Mouse (Mus musculus) hindlimb bud, embryonic 11.5 days (tissue): ENCODE data around the gene Adad2.

ENCODE experiments used
- DNase-seq: peaks from one replicate; pipeline ENCODE4 v3.0.0-alpha.2; 2012; ENCODE audit warnings: low read depth, low spot score; ENCODE audit errors: extremely low spot score

Gene Adad2

GRCm38 (mm10) chr8:119616358-119616757 lies 3.8 kb downstream of the Adad2 start:
- no peak for DNase-seq

GRCm38 (mm10) chr8:119616811-119617210 lies 4.3 kb downstream of the Adad2 start:
- no peak for DNase-seq

GRCm38 (mm10) chr8:119617586-119617985 lies 5.0 kb downstream of the Adad2 start:
- no peak for DNase-seq

GRCm38 (mm10) chr8:119618887-119619286 lies 6.3 kb downstream of the Adad2 start:
- DNase-seq = no peak

GRCm38 (mm10) chr8:119620116-119620840 lies 7.7 kb downstream of the Adad2 start:
- no peak for DNase-seq

- no peak for DNase-seq
These were observed 8.4 kb downstream of the Adad2 start for GRCm38 (mm10) chr8:119620848-119621465.

- no peak for DNase-seq
These were observed 10.0 kb downstream of the Adad2 start for GRCm38 (mm10) chr8:119622555-119622954.

- no peak for DNase-seq
These were observed 10.5 kb downstream of the Adad2 start for GRCm38 (mm10) chr8:119623061-119623460.

- DNase-seq = no peak
These were observed 11.2 kb downstream of the Adad2 start for GRCm38 (mm10) chr8:119623744-119624143.

GRCm38 (mm10) chr8:119624916-119625315 lies 12.4 kb downstream of the Adad2 start:
- no peak for DNase-seq

GRCm38 (mm10) chr8:119625788-119626187 lies 13.2 kb downstream of the Adad2 start:
- no peak for DNase-seq

GRCm38 (mm10) chr8:119627199-119627598 lies 14.7 kb downstream of the Adad2 start:
- no peak for DNase-seq

- DNase-seq = no peak
These were observed 15.2 kb downstream of the Adad2 start for GRCm38 (mm10) chr8:119627613-119628359.

GRCm38 (mm10) chr8:119630841-119631240 lies 18.3 kb downstream of the Adad2 start:
- no peak for DNase-seq

- no peak for DNase-seq
These were observed 19.7 kb downstream of the Adad2 start for GRCm38 (mm10) chr8:119632246-119632645.

- no peak for DNase-seq
These were observed 20.4 kb downstream of the Adad2 start for GRCm38 (mm10) chr8:119632909-119633308.

- DNase-seq = no peak
These were observed 22.2 kb downstream of the Adad2 start for GRCm38 (mm10) chr8:119634616-119635336.

- DNase-seq = no peak
These were observed 22.8 kb downstream of the Adad2 start, which contains the start of gene Kcng4 for GRCm38 (mm10) chr8:119635378-119635777. Kcng4 (minus strand) TSS chr8:119635680.

GRCm38 (mm10) chr8:119635958-119636357 lies 23.4 kb downstream of the Adad2 start:
- DNase-seq = no peak

- DNase-seq = no peak
These were observed 24.2 kb downstream of the Adad2 start for GRCm38 (mm10) chr8:119636766-119637165.

- DNase-seq = no peak
These were observed 24.8 kb downstream of the Adad2 start for GRCm38 (mm10) chr8:119637381-119637780.
